ENCODE assay signal across 16 mouse cellular contexts in the genomic region with DNA sequence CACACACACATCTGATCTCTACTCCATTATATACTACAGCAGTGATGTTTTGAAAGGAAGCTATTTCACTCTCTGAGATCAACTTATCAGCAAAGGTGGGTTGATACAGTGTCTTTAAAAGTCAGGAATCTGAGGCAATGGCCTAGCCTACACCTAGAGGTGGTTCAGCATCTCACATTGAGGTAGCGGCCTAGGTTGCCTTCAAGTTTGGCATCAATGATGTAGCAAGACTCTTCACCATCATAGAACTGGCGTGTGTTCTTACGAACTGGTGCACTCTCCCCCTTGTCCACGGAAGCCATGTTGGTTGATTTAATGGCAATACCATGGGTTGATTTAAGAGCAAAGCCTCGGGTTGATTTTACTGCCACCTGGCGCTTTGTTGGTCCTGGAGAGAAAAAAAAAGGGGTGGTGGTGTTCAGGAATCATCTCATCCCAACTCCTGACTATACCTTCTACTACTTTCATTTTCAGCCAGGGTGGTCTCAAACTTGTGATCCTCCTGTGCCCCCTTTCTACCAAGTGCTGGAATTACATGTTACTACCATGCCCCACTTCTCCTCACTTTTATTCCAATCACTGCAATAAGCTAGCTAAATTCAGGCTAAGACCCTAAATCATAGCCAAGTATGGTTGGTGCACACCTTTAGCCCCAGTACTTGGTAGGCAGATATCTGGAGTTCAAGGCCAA. TPM values are rescaled to one million over a fixed set of nuclear protein-coding genes. Genes with fewer than 3 reads are reported as not detected.
DNase-seq lines count a peak whose midpoint lies in the region; ATAC-seq and TF ChIP-seq lines count a peak whose summit lies in the region.
"Had no signal": no experiment of that assay in that cellular context is flagged by ENCODE, and none has a peak within 500 bp of the region (broad histone marks: within the 10 kb centered on the region; RNA-seq: fewer than 3 reads in every experiment).

No protein-coding gene starts in this region.

- peak; percentile 54 for TF ChIP-seq CTCF in intestine, postnatal 0 days (IDR thresholded peaks at IDR 0.05; ENCODE audit: low read depth)
- peak; percentile 53 for TF ChIP-seq CTCF in midbrain, postnatal 0 days (IDR thresholded peaks at IDR 0.05)
- 0 out of 2 replicates have a peak, but pooled peaks have one; percentile 8 for TF ChIP-seq CTCF in cortical plate, adult 2 months (IDR thresholded peaks at IDR 0.05; ENCODE audit: extremely low read depth, insufficient read depth, low read length)

- peaks cover 78% of the 10 kb centered on the region for H3K36me3 ChIP-seq in intestine, postnatal 0 days (ENCODE audit: control insufficient read depth, insufficient read depth)
- peaks cover 63% of the 10 kb centered on the region for H3K36me3 ChIP-seq in intestine, embryonic 15.5 days
- peaks cover 83% of the 10 kb centered on the region for H3K36me3 ChIP-seq in midbrain, postnatal 0 days (ENCODE audit: insufficient read depth, low read length)
- H3K36me3 ChIP-seq in midbrain, embryonic 13.5 days = peaks cover 96% of the 10 kb centered on the region

- no peak overlapping the region for H3K4me2 ChIP-seq in intestine, postnatal 0 days (replicated peaks; ENCODE audit: low read depth)
- H3K4me2 ChIP-seq in intestine, embryonic 15.5 days (replicated peaks) = no peak overlapping the region
- H3K4me2 ChIP-seq in midbrain, postnatal 0 days (ENCODE audit: low read depth, low read length, poor library complexity, severe bottlenecking) = no peak overlapping the region
- no peak overlapping the region for H3K4me2 ChIP-seq in midbrain, embryonic 13.5 days (replicated peaks)
- H3K4me2 ChIP-seq: embryonic facial prominence, embryonic 13.5 days; liver, embryonic 13.5 days had no signal

- 0 out of 2 replicates have a peak, but pooled peaks cover 2% of the 10 kb centered on the region for H3K4me1 ChIP-seq in intestine, postnatal 0 days (replicated peaks; ENCODE audit: control insufficient read depth, insufficient read depth, low read length)
- H3K4me1 ChIP-seq in intestine, embryonic 15.5 days (replicated peaks) = no peaks in the 10 kb centered on the region
- H3K4me1 ChIP-seq in midbrain, postnatal 0 days (ENCODE audit: insufficient read depth, low read length) = no peaks in the 10 kb centered on the region
- no peaks in the 10 kb centered on the region for H3K4me1 ChIP-seq in midbrain, embryonic 13.5 days (replicated peaks)
- H3K4me1 ChIP-seq in cortical plate, adult 2 months (ENCODE audit: control insufficient read depth, insufficient read depth, low read length) = no peaks in the 10 kb centered on the region
- H3K4me1 ChIP-seq: embryonic facial prominence, embryonic 13.5 days had no signal

- DNase-seq in midbrain, postnatal 0 days (ENCODE audit: low spot score) = no peak
- DNase-seq in left cerebral cortex, adult 9 months (ENCODE audit: low spot score in 2 of 2) = no peak
- no peak for DNase-seq in heart, adult 9 months (ENCODE audit: low spot score in 2 of 2)
- DNase-seq: adrenal gland, postnatal 14 days; cerebellum, postnatal 25 days; heart, adult 18-20 months; kidney, adult 11 months; kidney, postnatal 4 days; liver, embryonic 13.5 days; thymus, adult 18-20 months had no signal

- 93% methylated on average over 6 of the region's 6 CpGs for WGBS in intestine, postnatal 0 days
- WGBS in intestine, embryonic 15.5 days = 90% methylated on average over 6 of the region's 6 CpGs
- 92% methylated on average over 6 of the region's 6 CpGs for WGBS in midbrain, postnatal 0 days
- 96% methylated on average over 6 of the region's 6 CpGs for WGBS in midbrain, embryonic 13.5 days

- no peaks in the 10 kb centered on the region for H3K9me3 ChIP-seq in intestine, postnatal 0 days (ENCODE audit: control insufficient read depth)
- no peaks in the 10 kb centered on the region for H3K9me3 ChIP-seq in intestine, embryonic 15.5 days
- H3K9me3 ChIP-seq in midbrain, postnatal 0 days (ENCODE audit: low read length) = no peaks in the 10 kb centered on the region
- no peaks in the 10 kb centered on the region for H3K9me3 ChIP-seq in midbrain, embryonic 13.5 days
- H3K9me3 ChIP-seq: embryonic facial prominence, embryonic 13.5 days; forebrain, embryonic 10.5 days; liver, embryonic 13.5 days had no signal

- TF ChIP-seq POLR2A in cortical plate, adult 2 months (IDR thresholded peaks at IDR 0.05; ENCODE audit: extremely low read depth, insufficient read depth, low read length) = no peak

- H3K9ac ChIP-seq in intestine, postnatal 0 days (ENCODE audit: low read depth, low read length) = no peak overlapping the region
- no peak overlapping the region for H3K9ac ChIP-seq in intestine, embryonic 15.5 days
- H3K9ac ChIP-seq in midbrain, postnatal 0 days (replicated peaks; ENCODE audit: low read length, poor library complexity, severe bottlenecking) = no peak overlapping the region
- H3K9ac ChIP-seq in midbrain, embryonic 13.5 days (replicated peaks) = no peak overlapping the region
- H3K9ac ChIP-seq: embryonic facial prominence, embryonic 13.5 days; liver, embryonic 13.5 days had no signal

- H3K27me3 ChIP-seq in intestine, postnatal 0 days (replicated peaks; ENCODE audit: control insufficient read depth, insufficient read depth, low read length) = no peaks in the 10 kb centered on the region
- no peaks in the 10 kb centered on the region for H3K27me3 ChIP-seq in intestine, embryonic 15.5 days (replicated peaks)
- no peaks in the 10 kb centered on the region for H3K27me3 ChIP-seq in midbrain, postnatal 0 days (ENCODE audit: insufficient read depth, low read length)
- H3K27me3 ChIP-seq in midbrain, embryonic 13.5 days = no peaks in the 10 kb centered on the region
- H3K27me3 ChIP-seq: embryonic facial prominence, embryonic 13.5 days; liver, embryonic 13.5 days had no signal

- H3K4me3 ChIP-seq in intestine, postnatal 0 days (ENCODE audit: low read depth, low read length) = no peak overlapping the region
- no peak overlapping the region for H3K4me3 ChIP-seq in intestine, embryonic 15.5 days (replicated peaks)
- H3K4me3 ChIP-seq in midbrain, postnatal 0 days (ENCODE audit: low read depth, low read length) = no peak overlapping the region
- H3K4me3 ChIP-seq in midbrain, embryonic 13.5 days (replicated peaks) = no peak overlapping the region
- H3K4me3 ChIP-seq in cortical plate, adult 2 months (ENCODE audit: insufficient read depth, low read length) = no peak overlapping the region
- H3K4me3 ChIP-seq: embryonic facial prominence, embryonic 13.5 days; forebrain, embryonic 10.5 days; liver, embryonic 13.5 days had no signal

- 0 out of 2 replicates have a peak overlapping the region, but pooled peaks have one; percentile 28 for H3K27ac ChIP-seq in intestine, postnatal 0 days (ENCODE audit: low read depth, low read length)
- H3K27ac ChIP-seq in intestine, embryonic 15.5 days = no peak overlapping the region
- H3K27ac ChIP-seq in midbrain, postnatal 0 days (ENCODE audit: low read depth, low read length) = no peak overlapping the region
- H3K27ac ChIP-seq in midbrain, embryonic 13.5 days = no peak overlapping the region
- no peak overlapping the region for H3K27ac ChIP-seq in cortical plate, adult 2 months (ENCODE audit: insufficient read depth, low read length)
- H3K27ac ChIP-seq: embryonic facial prominence, embryonic 13.5 days; forebrain, embryonic 10.5 days; liver, embryonic 13.5 days had no signal

- no peak for ATAC-seq in intestine, postnatal 0 days
- no peak for ATAC-seq in intestine, embryonic 15.5 days
- ATAC-seq in midbrain, postnatal 0 days (ENCODE audit: low FRiP score) = no peak
- ATAC-seq in midbrain, embryonic 13.5 days = no peak

RNA-seq across cellular contexts. Expression of a gene that starts 10.0 kb away (rescaled TPM):
- 109 and 120 TPM in 2 replicates for polyA plus RNA-seq in intestine, postnatal 0 days (2015; fragmentation: Nextera tagmentation; extraction: Ambion mirVana)
- polyA plus RNA-seq in intestine, embryonic 15.5 days (2015; fragmentation: Nextera tagmentation; extraction: Ambion mirVana) = 146 and 148 TPM in 2 replicates
- total RNA-seq in midbrain, postnatal 0 days (2014; rRNA removed) = 58.5 and 62.7 TPM in 2 replicates
- 82.5 and 83.9 TPM in 2 replicates for polyA plus RNA-seq in midbrain, postnatal 0 days (2015; fragmentation: Nextera tagmentation; extraction: Ambion mirVana)
- 91.3 and 93.8 TPM in 2 replicates for polyA plus RNA-seq in midbrain, embryonic 13.5 days (2015; fragmentation: Nextera tagmentation; extraction: Ambion mirVana)
- polyA plus RNA-seq in cortical plate, adult 2 months (2012; rRNA removed) = 101 and 110 TPM in 2 replicates

RNA-seq across cellular contexts. Expression of a gene that starts 17.6 kb away (rescaled TPM):
- 2.0 and 2.3 TPM in 2 replicates for polyA plus RNA-seq in intestine, postnatal 0 days (2015; fragmentation: Nextera tagmentation; extraction: Ambion mirVana)
- 1.4 and 1.6 TPM in 2 replicates for polyA plus RNA-seq in intestine, embryonic 15.5 days (2015; fragmentation: Nextera tagmentation; extraction: Ambion mirVana)
- 0.27 TPM in 1 of 2 replicates, not detected in the other for total RNA-seq in midbrain, postnatal 0 days (2014; rRNA removed)
- polyA plus RNA-seq in midbrain, postnatal 0 days (2015; fragmentation: Nextera tagmentation; extraction: Ambion mirVana) = 0.32 TPM in 2 replicates
- polyA plus RNA-seq in midbrain, embryonic 13.5 days (2015; fragmentation: Nextera tagmentation; extraction: Ambion mirVana) = 0.58 and 0.63 TPM in 2 replicates
- 2.3 and 2.4 TPM in 2 replicates for polyA plus RNA-seq in cortical plate, adult 2 months (2012; rRNA removed)

RNA-seq across cellular contexts. Expression of a gene that starts 32.4 kb away (rescaled TPM):
- polyA plus RNA-seq in intestine, postnatal 0 days (2015; fragmentation: Nextera tagmentation; extraction: Ambion mirVana) = 7.5 and 7.7 TPM in 2 replicates
- 29.2 and 31.2 TPM in 2 replicates for polyA plus RNA-seq in intestine, embryonic 15.5 days (2015; fragmentation: Nextera tagmentation; extraction: Ambion mirVana)
- total RNA-seq in midbrain, postnatal 0 days (2014; rRNA removed) = 44.4 and 46.2 TPM in 2 replicates
- 27.4 and 28.4 TPM in 2 replicates for polyA plus RNA-seq in midbrain, postnatal 0 days (2015; fragmentation: Nextera tagmentation; extraction: Ambion mirVana)
- 45.7 and 49.9 TPM in 2 replicates for polyA plus RNA-seq in midbrain, embryonic 13.5 days (2015; fragmentation: Nextera tagmentation; extraction: Ambion mirVana)
- polyA plus RNA-seq in cortical plate, adult 2 months (2012; rRNA removed) = 34.6 and 37.5 TPM in 2 replicates

RNA-seq across cellular contexts. Expression of a gene that starts 42.7 kb away (rescaled TPM):
- polyA plus RNA-seq in intestine, postnatal 0 days (2015; fragmentation: Nextera tagmentation; extraction: Ambion mirVana) = 9.2 and 10.1 TPM in 2 replicates
- 15.5 and 15.7 TPM in 2 replicates for polyA plus RNA-seq in intestine, embryonic 15.5 days (2015; fragmentation: Nextera tagmentation; extraction: Ambion mirVana)
- total RNA-seq in midbrain, postnatal 0 days (2014; rRNA removed) = 78.9 and 93.8 TPM in 2 replicates
- polyA plus RNA-seq in midbrain, postnatal 0 days (2015; fragmentation: Nextera tagmentation; extraction: Ambion mirVana) = 77.3 and 84.0 TPM in 2 replicates
- polyA plus RNA-seq in midbrain, embryonic 13.5 days (2015; fragmentation: Nextera tagmentation; extraction: Ambion mirVana) = 46.4 and 50.1 TPM in 2 replicates
- polyA plus RNA-seq in cortical plate, adult 2 months (2012; rRNA removed) = 24.8 and 26.2 TPM in 2 replicates

RNA-seq across cellular contexts. Expression of a gene that starts 43.5 kb away (rescaled TPM):
- polyA plus RNA-seq in intestine, postnatal 0 days (2015; fragmentation: Nextera tagmentation; extraction: Ambion mirVana) = 36.4 and 38.0 TPM in 2 replicates
- polyA plus RNA-seq in intestine, embryonic 15.5 days (2015; fragmentation: Nextera tagmentation; extraction: Ambion mirVana) = 36.1 and 38.4 TPM in 2 replicates
- total RNA-seq in midbrain, postnatal 0 days (2014; rRNA removed) = 36.5 and 37.1 TPM in 2 replicates
- polyA plus RNA-seq in midbrain, postnatal 0 days (2015; fragmentation: Nextera tagmentation; extraction: Ambion mirVana) = 34.8 and 36.5 TPM in 2 replicates
- 47.5 and 50.5 TPM in 2 replicates for polyA plus RNA-seq in midbrain, embryonic 13.5 days (2015; fragmentation: Nextera tagmentation; extraction: Ambion mirVana)
- polyA plus RNA-seq in cortical plate, adult 2 months (2012; rRNA removed) = 29.6 and 33.9 TPM in 2 replicates
